Mouse (Mus musculus): ENCODE results near the gene Eif2d. TPM values are rescaled to one million over a fixed set of nuclear protein-coding genes. Genes with fewer than 3 reads are reported as not detected.

Eif2d gene
- polyA plus RNA-seq, 1 experiment: 32.6 TPM

DNA sequence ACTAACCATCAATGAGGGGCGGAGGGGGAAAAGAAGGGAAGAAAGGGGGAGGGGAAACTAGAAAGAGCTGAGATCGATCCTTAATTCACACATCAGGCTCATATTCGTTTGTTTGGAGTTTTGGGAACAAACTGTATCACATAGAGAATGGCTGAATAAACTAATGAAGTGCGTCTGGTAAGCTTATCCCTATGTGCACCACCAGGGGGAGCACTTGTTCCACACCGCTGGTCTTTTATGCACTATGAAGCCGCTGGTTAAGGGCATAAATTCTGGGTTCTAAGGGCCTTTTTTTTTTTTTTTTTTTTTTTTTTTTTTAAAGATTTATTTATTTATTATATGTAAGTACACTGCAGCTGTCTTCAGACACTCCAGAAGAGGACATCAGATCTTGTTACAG is 37.0 kb upstream of the Eif2d start:
- Histone ChIP-seq H3K27me3 (ENCODE audit: control insufficient read depth, insufficient read depth, insufficient read length) (peaks cover 5% of the 10 kb centered on the region), H3K4me2 (ENCODE audit: low read depth) (no peak overlapping the region), H3ac (ENCODE audit: control insufficient read depth, insufficient read length) (no peak overlapping the region), H3K36me3 (ENCODE audit: control insufficient read depth, insufficient read depth) (no peaks in the 10 kb centered on the region), H3K79me2 (ENCODE audit: control insufficient read depth, insufficient read depth) (no peaks in the 10 kb centered on the region), H3K4me3 (no peak overlapping the region)
- TF ChIP-seq POLR2AphosphoS2 (IDR thresholded peaks at IDR 0.05; ENCODE audit: insufficient read length, low read depth): no peak

DNA sequence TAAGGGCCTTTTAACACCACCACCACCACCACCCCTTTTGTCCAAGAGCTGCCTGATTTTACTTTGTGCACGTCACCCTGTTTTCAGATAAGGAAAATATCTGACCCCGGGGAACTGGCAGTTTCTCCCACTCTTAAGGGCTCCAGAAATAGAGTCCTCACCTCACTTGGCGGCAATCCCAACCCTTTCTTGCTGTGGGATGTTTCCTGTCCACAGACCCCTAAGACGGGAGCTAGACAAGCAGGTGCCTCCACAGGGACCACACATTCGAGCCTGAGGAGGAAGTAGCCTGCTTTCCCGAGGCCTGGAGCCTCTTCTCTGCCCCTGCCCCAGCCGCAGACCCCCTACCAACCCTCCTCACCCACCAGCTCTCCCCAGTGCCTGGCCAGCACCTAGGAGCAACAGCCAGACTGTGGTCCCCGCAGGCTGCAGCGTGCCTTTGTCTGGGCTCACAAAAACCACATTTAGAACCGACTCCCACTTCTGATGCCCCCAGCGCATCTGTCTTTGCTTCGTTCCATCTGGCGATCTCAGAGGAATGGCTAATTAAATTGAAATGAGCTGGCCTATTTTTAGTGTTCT is 36.5 kb upstream of the Eif2d start:
- Histone ChIP-seq H3K79me2 (ENCODE audit: control insufficient read depth, insufficient read depth) (no peaks in the 10 kb centered on the region), H3K4me2 (ENCODE audit: low read depth) (no peak overlapping the region), H3K27me3 (ENCODE audit: control insufficient read depth, insufficient read depth, insufficient read length) (peaks cover 5% of the 10 kb centered on the region), H3K4me3 (no peak overlapping the region), H3ac (ENCODE audit: control insufficient read depth, insufficient read length) (no peak overlapping the region), H3K36me3 (ENCODE audit: control insufficient read depth, insufficient read depth) (no peaks in the 10 kb centered on the region)
- TF ChIP-seq MAX (IDR thresholded peaks at IDR 0.05; ENCODE audit: low read depth): no peak
- no peak for TF ChIP-seq USF1 (IDR thresholded peaks at IDR 0.05; ENCODE audit: low read depth)
- TF ChIP-seq TCF3 (IDR thresholded peaks at IDR 0.05; ENCODE audit: insufficient read length, low read depth): no peak
- no peak for TF ChIP-seq REST (IDR thresholded peaks at IDR 0.05; ENCODE audit: insufficient read depth, insufficient read length)
- no peak for TF ChIP-seq MYOG (IDR thresholded peaks at IDR 0.05; ENCODE audit: control insufficient read depth in 1 of 3, insufficient read depth in 1 of 3, insufficient read length in 2 of 3, low read depth in 2 of 3)
- TF ChIP-seq TCF12 (IDR thresholded peaks at IDR 0.05; ENCODE audit: insufficient read depth, poor library complexity, severe bottlenecking): no peak
- no peak for TF ChIP-seq POLR2A (IDR thresholded peaks at IDR 0.05; ENCODE audit: insufficient read length, low read depth)
- TF ChIP-seq POLR2AphosphoS2 (IDR thresholded peaks at IDR 0.05; ENCODE audit: insufficient read length, low read depth): no peak
- TF ChIP-seq MYOD1 (IDR thresholded peaks at IDR 0.05; ENCODE audit: control insufficient read depth in 1 of 3, insufficient read length in 2 of 3, low read depth in 2 of 3): no peak
- no peak for TF ChIP-seq E2F4 (IDR thresholded peaks at IDR 0.05; ENCODE audit: insufficient read depth)
- no peak for TF ChIP-seq CEBPB (IDR thresholded peaks at IDR 0.05; ENCODE audit: insufficient read depth, poor library complexity, severe bottlenecking)
- no peak for TF ChIP-seq SRF (IDR thresholded peaks at IDR 0.05; ENCODE audit: control insufficient read depth, insufficient read length, low read depth)

DNA sequence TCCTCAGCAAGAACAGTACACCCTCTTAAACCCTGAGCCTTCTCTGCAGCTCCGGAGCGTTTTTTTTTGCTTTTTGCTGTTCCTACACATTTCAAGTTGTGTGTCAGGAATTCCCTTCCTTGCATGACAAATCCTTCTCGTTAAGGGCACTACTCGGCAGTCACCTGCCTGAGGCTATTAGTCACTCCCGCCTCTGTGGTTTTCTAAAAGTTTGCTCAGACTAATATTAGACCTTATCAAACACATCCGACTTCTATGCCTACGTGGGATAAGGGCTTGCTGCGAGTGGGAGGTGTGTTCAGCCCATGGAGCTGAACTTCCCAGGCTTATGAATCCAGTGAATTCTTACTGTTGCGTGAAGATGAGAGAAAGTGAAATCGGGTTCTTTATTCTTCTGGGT is 34.5 kb upstream of the Eif2d start:
- H3K27me3 ChIP-seq (ENCODE audit: control insufficient read depth, insufficient read depth, insufficient read length): peaks cover 5% of the 10 kb centered on the region
- peak overlapping the region; percentile 53 for H3K4me2 ChIP-seq (ENCODE audit: low read depth)
- H3K36me3 ChIP-seq (ENCODE audit: control insufficient read depth, insufficient read depth): no peaks in the 10 kb centered on the region
- H3K4me3 ChIP-seq: no peak overlapping the region
- no peaks in the 10 kb centered on the region for H3K79me2 ChIP-seq (ENCODE audit: control insufficient read depth, insufficient read depth)
- H3ac ChIP-seq (ENCODE audit: control insufficient read depth, insufficient read length): no peak overlapping the region
- TF ChIP-seq POLR2A (IDR thresholded peaks at IDR 0.05; ENCODE audit: insufficient read length, low read depth) (no peak), TCF3 (IDR thresholded peaks at IDR 0.05; ENCODE audit: insufficient read length, low read depth) (no peak), SRF (IDR thresholded peaks at IDR 0.05; ENCODE audit: control insufficient read depth, insufficient read length, low read depth) (no peak), MAX (IDR thresholded peaks at IDR 0.05; ENCODE audit: low read depth) (no peak), POLR2AphosphoS2 (IDR thresholded peaks at IDR 0.05; ENCODE audit: insufficient read length, low read depth) (no peak), TCF12 (IDR thresholded peaks at IDR 0.05; ENCODE audit: insufficient read depth, poor library complexity, severe bottlenecking) (no peak), E2F4 (IDR thresholded peaks at IDR 0.05; ENCODE audit: insufficient read depth) (no peak)

DNA sequence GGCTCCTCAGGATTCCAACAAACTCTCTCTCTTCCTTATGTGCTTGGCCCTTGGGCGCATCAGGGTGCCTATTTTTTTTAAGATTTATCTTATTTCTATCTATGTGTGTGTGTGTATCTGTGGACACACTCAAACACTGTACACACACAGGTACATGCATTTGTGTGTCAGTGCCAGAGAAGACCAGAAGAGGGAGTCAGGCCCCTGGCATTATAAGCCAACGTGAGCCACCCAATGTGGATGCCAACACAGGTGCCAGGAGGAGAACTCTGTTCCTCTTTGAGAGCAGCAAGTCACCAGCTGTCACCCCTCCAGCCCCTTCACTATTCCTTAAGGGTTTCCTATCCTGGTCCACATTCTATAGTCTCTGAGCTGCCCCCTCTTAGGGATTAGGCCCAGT is 34.0 kb upstream of the Eif2d start:
- Histone ChIP-seq H3K4me2 (ENCODE audit: low read depth) (peak overlapping the region; percentile 53), H3K27me3 (ENCODE audit: control insufficient read depth, insufficient read depth, insufficient read length) (peaks cover 5% of the 10 kb centered on the region), H3K79me2 (ENCODE audit: control insufficient read depth, insufficient read depth) (no peaks in the 10 kb centered on the region), H3K36me3 (ENCODE audit: control insufficient read depth, insufficient read depth) (no peaks in the 10 kb centered on the region), H3ac (ENCODE audit: control insufficient read depth, insufficient read length) (no peak overlapping the region), H3K4me3 (no peak overlapping the region)
- TF ChIP-seq MAX (IDR thresholded peaks at IDR 0.05; ENCODE audit: low read depth) (no peak), MYOD1 (IDR thresholded peaks at IDR 0.05; ENCODE audit: control insufficient read depth in 1 of 3, insufficient read length in 2 of 3, low read depth in 2 of 3) (no peak), SRF (IDR thresholded peaks at IDR 0.05; ENCODE audit: control insufficient read depth, insufficient read length, low read depth) (no peak)

- no peaks in the 10 kb centered on the region for H3K79me2 ChIP-seq (ENCODE audit: control insufficient read depth, insufficient read depth)
- no peak overlapping the region for H3K4me2 ChIP-seq (ENCODE audit: low read depth)
- H3K36me3 ChIP-seq (ENCODE audit: control insufficient read depth, insufficient read depth): no peaks in the 10 kb centered on the region
- no peak overlapping the region for H3K4me3 ChIP-seq
- no peak overlapping the region for H3ac ChIP-seq (ENCODE audit: control insufficient read depth, insufficient read length)
- no peaks in the 10 kb centered on the region for H3K27me3 ChIP-seq (ENCODE audit: control insufficient read depth, insufficient read depth, insufficient read length)
- TF ChIP-seq MYOG (IDR thresholded peaks at IDR 0.05; ENCODE audit: control insufficient read depth in 1 of 3, insufficient read depth in 1 of 3, insufficient read length in 2 of 3, low read depth in 2 of 3) (no peak), E2F4 (IDR thresholded peaks at IDR 0.05; ENCODE audit: insufficient read depth) (no peak), USF1 (IDR thresholded peaks at IDR 0.05; ENCODE audit: low read depth) (no peak), MAX (IDR thresholded peaks at IDR 0.05; ENCODE audit: low read depth) (no peak), TCF12 (IDR thresholded peaks at IDR 0.05; ENCODE audit: insufficient read depth, poor library complexity, severe bottlenecking) (no peak), POLR2A (IDR thresholded peaks at IDR 0.05; ENCODE audit: insufficient read length, low read depth) (no peak), SRF (IDR thresholded peaks at IDR 0.05; ENCODE audit: control insufficient read depth, insufficient read length, low read depth) (no peak), TCF3 (IDR thresholded peaks at IDR 0.05; ENCODE audit: insufficient read length, low read depth) (no peak), CEBPB (IDR thresholded peaks at IDR 0.05; ENCODE audit: insufficient read depth, poor library complexity, severe bottlenecking) (no peak), REST (IDR thresholded peaks at IDR 0.05; ENCODE audit: insufficient read depth, insufficient read length) (no peak), POLR2AphosphoS2 (IDR thresholded peaks at IDR 0.05; ENCODE audit: insufficient read length, low read depth) (no peak), MYOD1 (IDR thresholded peaks at IDR 0.05; ENCODE audit: control insufficient read depth in 1 of 3, insufficient read length in 2 of 3, low read depth in 2 of 3) (no peak)
These were observed 31.0 kb upstream of the Eif2d start for GRCm38 (mm10) chr1:131121987-131122386.

Measured in myocyte (in vitro differentiated cells).